Mouse (Mus musculus) hindbrain, embryonic 11.5 days (tissue): Measurements from ENCODE around the gene Cdk14. TPM values are rescaled to one million over a fixed set of nuclear protein-coding genes. Genes with fewer than 3 reads are reported as not detected.

ENCODE experiments used
- ATAC-seq: fragments of 200-750 bp; cut with Nextera tagmentation; 2 replicates; pipeline ENCODE4 v1.8.0; 2017; ENCODE audit warnings: mild to moderate bottlenecking, moderate TSS enrichment, moderate library complexity; ENCODE audit not compliant: low FRiP score
- DNase-seq: peaks from one replicate; pipeline ENCODE4 v3.0.0-alpha.2; 2015; ENCODE audit warnings: low spot score
- H3K27ac ChIP-seq: fragments of 300-500 bp; sonication (generic); 2 replicates; pipeline ENCODE4 v1.5.1; 2014; ENCODE audit warnings: mild to moderate bottlenecking, low read depth, low read length
- H3K27me3 ChIP-seq: fragments of 300-500 bp; sonication (generic); 2 replicates; pipeline ENCODE4 v1.6.1; 2014; ENCODE audit warnings: mild to moderate bottlenecking, low read length, moderate library complexity, mixed read lengths; ENCODE audit not compliant: control insufficient read depth, insufficient read depth
- H3K36me3 ChIP-seq: fragments of 300-500 bp; sonication (generic); 2 replicates; pipeline ENCODE4 v1.6.1; 2014; ENCODE audit warnings: mild to moderate bottlenecking, low read length, moderate library complexity, mixed read lengths; ENCODE audit not compliant: control insufficient read depth, insufficient read depth
- H3K4me1 ChIP-seq: fragments of 300-500 bp; sonication (generic); replicated peaks from 2 replicates; pipeline ENCODE4 v1.6.1; 2014; ENCODE audit warnings: low read length, mixed read lengths; ENCODE audit not compliant: control insufficient read depth, insufficient read depth
- H3K4me2 ChIP-seq: fragments of 300-500 bp; sonication (generic); replicated peaks from 2 replicates; pipeline ENCODE4 v1.6.1; 2014; ENCODE audit warnings: mild to moderate bottlenecking, low read depth, low read length
- H3K4me3 ChIP-seq: fragments of 300-500 bp; sonication (generic); 2 replicates; pipeline ENCODE4 v1.5.1; 2014; ENCODE audit warnings: low read depth, low read length
- H3K9ac ChIP-seq: fragments of 300-500 bp; sonication (generic); 2 replicates; pipeline ENCODE4 v1.6.1; 2014; ENCODE audit warnings: low read depth, low read length
- H3K9me3 ChIP-seq: fragments of 300-500 bp; sonication (generic); 2 replicates; pipeline ENCODE4 v1.6.1; 2016; ENCODE audit warnings: low read length; ENCODE audit not compliant: control insufficient read depth
- WGBS: fragments of 180-500 bp; shearing (Covaris S2); extraction: QIAGEN DNeasy Blood & Tissue Kit; methylation state at CpG from one replicate; pipeline ENCODE4 v1.1.7; 2014; 5-methylcytosine and 5-hydroxymethylcytosine counted together
- polyA plus RNA-seq: library from polyadenylated mRNA; unstranded; fragments of >200 nt; fragmentation: Nextera tagmentation; extraction: Ambion mirVana; gene quantifications from 2 replicates; pipeline ENCODE4 v1.2.1, GENCODE M21; 2014

Gene Cdk14
- polyA plus RNA-seq, 1 experiment from 2014 or later = 35.7 TPM

GRCm38 (mm10) chr5:5139855-5140254, 280.3 kb downstream of the Cdk14 start:
- ATAC-seq = no peak
- Histone ChIP-seq H3K9ac (no peak overlapping the region), H3K27ac (no peak overlapping the region), H3K9me3 (no peaks in the 10 kb centered on the region), H3K4me2 (no peak overlapping the region), H3K27me3 (no peaks in the 10 kb centered on the region), H3K4me3 (no peak overlapping the region), H3K36me3 (no peaks in the 10 kb centered on the region), H3K4me1 (no peaks in the 10 kb centered on the region)
- DNase-seq = no peak
- 88% methylated on average over 5 of the region's 5 CpGs for WGBS

GRCm38 (mm10) chr5:5134905-5135511, 285.1 kb downstream of the Cdk14 start:
- Histone ChIP-seq H3K9ac (no peak overlapping the region), H3K4me2 (no peak overlapping the region), H3K4me3 (no peak overlapping the region), H3K36me3 (no peaks in the 10 kb centered on the region), H3K27ac (no peak overlapping the region), H3K27me3 (no peaks in the 10 kb centered on the region), H3K4me1 (no peaks in the 10 kb centered on the region), H3K9me3 (no peaks in the 10 kb centered on the region)
- ATAC-seq (0 out of 2 replicates have a peak, but pooled peaks have one; percentile 34), DNase-seq (no peak)
- 87% methylated on average over 13 of the region's 13 CpGs for WGBS

- WGBS = 64% methylated on average over 6 of the region's 6 CpGs
- H3K36me3 ChIP-seq = no peaks in the 10 kb centered on the region
- H3K9ac ChIP-seq = no peak overlapping the region
- no peaks in the 10 kb centered on the region for H3K4me1 ChIP-seq
- H3K27me3 ChIP-seq = no peaks in the 10 kb centered on the region
- no peak overlapping the region for H3K27ac ChIP-seq
- H3K4me3 ChIP-seq = no peak overlapping the region
- ATAC-seq = peak; percentile 70
- H3K9me3 ChIP-seq = no peaks in the 10 kb centered on the region
- no peak for DNase-seq
- no peak overlapping the region for H3K4me2 ChIP-seq
Observed at GRCm38 (mm10) chr5:5134143-5134904, 285.8 kb downstream of the Cdk14 start.

DNA sequence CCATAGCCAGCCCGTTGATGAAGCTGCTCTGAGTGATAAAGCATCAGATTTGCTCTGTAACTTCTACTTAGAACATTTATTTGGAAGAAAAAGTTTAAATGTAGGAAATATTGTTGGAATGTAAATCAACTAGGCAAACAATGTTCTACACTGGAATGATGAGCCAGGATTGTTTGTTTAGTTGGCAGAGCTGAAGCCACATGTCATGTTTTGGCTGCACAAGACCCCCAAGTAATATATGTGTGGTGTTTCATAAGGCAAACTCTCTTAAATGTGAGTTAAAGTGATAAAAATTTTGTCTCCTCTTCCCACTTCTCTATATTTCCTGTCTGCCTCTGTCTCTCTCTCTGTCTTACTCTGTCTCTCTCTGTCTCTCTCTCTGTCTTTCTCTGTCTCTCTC, 291.3 kb downstream of the Cdk14 start:
- Histone ChIP-seq H3K36me3 (no peaks in the 10 kb centered on the region), H3K4me2 (no peak overlapping the region), H3K4me1 (no peaks in the 10 kb centered on the region), H3K27me3 (no peaks in the 10 kb centered on the region), H3K27ac (no peak overlapping the region), H3K9ac (no peak overlapping the region), H3K4me3 (no peak overlapping the region), H3K9me3 (no peaks in the 10 kb centered on the region)
- ATAC-seq (no peak), DNase-seq (no peak)
- 77% methylated on average over 1 of the region's 1 CpGs for WGBS

DNA sequence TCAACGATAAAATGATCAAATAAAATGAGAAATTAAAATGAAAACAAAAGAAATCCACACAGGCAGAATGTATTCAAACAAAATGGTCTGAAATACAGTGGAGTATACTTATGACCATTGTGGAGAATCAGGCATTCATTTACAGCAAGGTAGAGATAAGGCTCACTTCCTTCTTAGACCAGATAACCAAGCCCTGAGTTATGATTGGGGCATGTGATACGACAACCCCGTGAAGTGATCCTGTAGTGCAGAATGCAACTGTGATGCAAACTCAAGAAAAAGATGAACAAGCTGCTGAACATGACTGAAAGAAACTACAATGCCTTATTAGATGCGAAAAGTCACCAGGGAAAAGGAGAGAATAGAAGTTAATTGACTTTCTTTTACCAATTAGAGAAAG, 295.5 kb downstream of the Cdk14 start:
- WGBS = 91% methylated on average over 4 of the region's 4 CpGs

DNA sequence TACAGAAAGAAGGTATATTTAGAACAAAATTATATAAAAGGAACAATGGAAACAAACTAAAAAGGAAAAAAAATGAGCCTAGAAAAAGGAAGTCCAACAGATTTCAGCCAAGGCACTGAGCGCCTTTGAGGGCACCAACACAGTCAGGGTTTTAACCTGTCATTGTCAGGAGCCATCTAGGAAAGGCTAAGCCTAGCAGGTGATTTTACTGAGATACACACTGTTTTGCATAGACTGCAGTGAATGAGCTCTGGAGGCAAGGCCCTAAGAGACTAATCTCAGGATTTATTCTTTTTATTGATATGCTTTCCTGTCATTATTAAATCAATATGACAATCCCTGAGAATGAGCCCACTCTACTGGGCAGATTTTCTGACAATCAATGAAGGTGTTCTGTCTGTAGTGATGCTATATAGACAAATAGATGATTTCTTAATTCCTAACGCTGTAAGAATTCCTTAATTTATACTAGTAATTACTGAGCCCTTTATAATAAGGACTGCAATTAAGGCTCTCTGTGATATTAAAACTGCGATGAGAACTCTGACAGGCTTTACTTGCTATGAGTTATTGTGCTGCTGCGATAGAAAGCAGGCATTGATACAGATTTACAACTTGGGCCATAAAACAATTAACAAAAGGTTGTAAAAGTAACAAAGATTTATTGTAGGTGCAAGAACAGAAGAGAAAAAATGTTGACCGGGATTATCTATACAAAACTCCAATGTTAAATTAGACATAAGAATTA, 303.2 kb downstream of the Cdk14 start:
- H3K9ac ChIP-seq = no peak overlapping the region
- H3K36me3 ChIP-seq = no peaks in the 10 kb centered on the region
- H3K27ac ChIP-seq = no peak overlapping the region
- no peaks in the 10 kb centered on the region for H3K4me1 ChIP-seq
- no peaks in the 10 kb centered on the region for H3K9me3 ChIP-seq
- H3K4me2 ChIP-seq = no peak overlapping the region
- no peaks in the 10 kb centered on the region for H3K27me3 ChIP-seq
- 84% methylated on average over 5 of the region's 5 CpGs for WGBS
- no peak overlapping the region for H3K4me3 ChIP-seq
- DNase-seq (no peak), ATAC-seq (no peak)

More for the DNA sequence above, 295.5 kb downstream of the Cdk14 start:
- Histone ChIP-seq H3K36me3 (no peaks in the 10 kb centered on the region), H3K27me3 (no peaks in the 10 kb centered on the region), H3K27ac (no peak overlapping the region), H3K4me1 (no peaks in the 10 kb centered on the region), H3K4me3 (no peak overlapping the region), H3K9me3 (no peaks in the 10 kb centered on the region), H3K9ac (no peak overlapping the region), H3K4me2 (no peak overlapping the region)
- no peak for ATAC-seq
- no peak for DNase-seq

GRCm38 (mm10) chr5:5115546-5115945, 304.6 kb downstream of the Cdk14 start:
- WGBS = 79% methylated on average over 1 of the region's 1 CpGs

GRCm38 (mm10) chr5:5109621-5110020, 310.5 kb downstream of the Cdk14 start:
- no peak for ATAC-seq
- no peaks in the 10 kb centered on the region for H3K27me3 ChIP-seq
- WGBS = 76% methylated on average over 3 of the region's 3 CpGs

More at GRCm38 (mm10) chr5:5115546-5115945, 304.6 kb downstream of the Cdk14 start:
- no peaks in the 10 kb centered on the region for H3K36me3 ChIP-seq
- H3K9me3 ChIP-seq = no peaks in the 10 kb centered on the region
- no peaks in the 10 kb centered on the region for H3K4me1 ChIP-seq
- DNase-seq = no peak
- no peak overlapping the region for H3K27ac ChIP-seq
- no peak overlapping the region for H3K4me3 ChIP-seq
- H3K27me3 ChIP-seq = no peaks in the 10 kb centered on the region
- no peak overlapping the region for H3K9ac ChIP-seq
- no peak overlapping the region for H3K4me2 ChIP-seq
- ATAC-seq = no peak

More at GRCm38 (mm10) chr5:5109621-5110020, 310.5 kb downstream of the Cdk14 start:
- no peak overlapping the region for H3K4me2 ChIP-seq
- H3K27ac ChIP-seq = no peak overlapping the region
- no peak overlapping the region for H3K4me3 ChIP-seq
- H3K9me3 ChIP-seq = no peaks in the 10 kb centered on the region
- H3K36me3 ChIP-seq = no peaks in the 10 kb centered on the region
- no peak for DNase-seq
- no peak overlapping the region for H3K9ac ChIP-seq
- H3K4me1 ChIP-seq = no peaks in the 10 kb centered on the region
